Mouse (Mus musculus) ES-E14 (cell line): ENCODE results near the gene Krt18. TPM values are rescaled to one million over a fixed set of nuclear protein-coding genes. Genes with fewer than 3 reads are reported as not detected.
"Not testable (repeated sequence)": the region's sequence is repeated elsewhere in the genome, so short reads cannot be mapped to it uniquely, and the experiment has no call there.

Source experiments
- DNase-seq: peaks from one replicate; pipeline ENCODE4 v3.0.0-alpha.2; 2013; ENCODE audit warnings: low read depth, low spot score
- H3K27ac ChIP-seq: 2 replicates; pipeline ENCODE4 v1.5.1; 2012; ENCODE audit warnings: low read depth, mild to moderate bottlenecking, low read length, moderate library complexity, mixed read lengths; ENCODE audit not compliant: poor library complexity, insufficient read depth, severe bottlenecking
- H3K36me3 ChIP-seq: 2 replicates; pipeline ENCODE4 v1.6.1; 2012; ENCODE audit warnings: mild to moderate bottlenecking, low read length, moderate library complexity, mixed read lengths; ENCODE audit not compliant: control insufficient read depth, poor library complexity, insufficient read depth, severe bottlenecking
- H3K4me1 ChIP-seq, 2 experiments: fragments of 150-350 bp in 1 of 2; sonication (generic) in 1 of 2; 2 replicates each; pipeline ENCODE4 v1.6.1; 2012; ENCODE audit warnings: low read length in 2 of 2, mild to moderate bottlenecking in 1 of 2, mixed read lengths in 1 of 2; ENCODE audit not compliant: control insufficient read depth in 2 of 2, insufficient read depth in 2 of 2, poor library complexity in 1 of 2
- H3K4me3 ChIP-seq, 2 experiments: fragments of 150-350 bp in 1 of 2; sonication (generic) in 1 of 2; 2 replicates each; pipeline ENCODE4 v1.5.1; 2012; ENCODE audit warnings: low read length in 2 of 2, low read depth in 1 of 2, mild to moderate bottlenecking in 1 of 2, mixed read lengths in 1 of 2; ENCODE audit not compliant: insufficient read depth in 1 of 2, poor library complexity in 1 of 2, severe bottlenecking in 1 of 2
- H3K9ac ChIP-seq: 2 replicates; pipeline ENCODE4 v1.6.1; 2012; ENCODE audit warnings: low read depth, mild to moderate bottlenecking, low read length, mixed read lengths; ENCODE audit not compliant: poor library complexity, insufficient read depth, severe bottlenecking
- H3K9me3 ChIP-seq: fragments of 150-350 bp; sonication (generic); 2 replicates; pipeline ENCODE4 v1.6.1; 2012; ENCODE audit warnings: low read depth, mild to moderate bottlenecking, low read length; ENCODE audit not compliant: control insufficient read depth, insufficient read depth
- CHD2 ChIP-seq: IDR thresholded peaks from 2 replicates; pipeline ENCODE4 v1.6.1; 2014; ENCODE audit warnings: mild to moderate bottlenecking, low read depth, low read length, inconsistent platforms
- HCFC1 ChIP-seq: IDR thresholded peaks from 2 replicates; pipeline ENCODE4 v1.6.1; 2012; ENCODE audit warnings: low read length, inconsistent platforms, borderline replicate concordance; ENCODE audit not compliant: insufficient read depth
- MAFK ChIP-seq: IDR thresholded peaks from 2 replicates; pipeline ENCODE4 v1.6.1; 2014; ENCODE audit warnings: mild to moderate bottlenecking, low read depth, low read length, inconsistent platforms; ENCODE audit not compliant: insufficient read depth
- ZC3H11A ChIP-seq: IDR thresholded peaks from 2 replicates; pipeline ENCODE4 v1.6.1; 2012; ENCODE audit warnings: low read depth, mild to moderate bottlenecking, inconsistent platforms, low read length, borderline replicate concordance
- ZNF384 ChIP-seq: IDR thresholded peaks from 2 replicates; pipeline ENCODE4 v1.6.1; 2012; ENCODE audit warnings: low read depth, low read length, inconsistent platforms
- in situ Hi-C, 2 experiments: fragments of 600-800 bp; cut with MboI; formaldehyde crosslinking; loops; one replicate each; pipeline ENCODE4 v1.15.1; 2025; ENCODE audit warnings: low sequenced_read_pairs in 2 of 2, inconsistent platforms in 1 of 2; ENCODE audit not compliant: unreplicated experiment in 2 of 2
- total RNA-seq: library from RNA; depleted of rRNA; stranded (reverse); fragments of 300-350 nt; gene quantifications from 2 replicates; pipeline ENCODE4 v1.2.3, GENCODE M21; 2012; rRNA removed

Gene Krt18
- total RNA-seq, 1 experiment, result 382 TPM

- peak overlapping the region in 1 of 2 experiments; percentile 6; a peak in 1 of 4 replicates for H3K4me3 ChIP-seq
- H3K9ac ChIP-seq, result 0 out of 2 replicates have a peak overlapping the region, but pooled peaks have one; percentile 8
- in situ Hi-C loops, result loop anchor here in 1 of 2 experiments (25.0 kb wide), 1 partner anchor 408 kb away; no protein-coding TSS in a partner anchor
- H3K4me1 ChIP-seq, result peaks cover 0 to 6% of the 10 kb centered on the region in 2 experiments; a peak in 1 of 4 replicates
- no peak for DNase-seq
- no peaks in the 10 kb centered on the region for H3K9me3 ChIP-seq
- no peak overlapping the region for H3K27ac ChIP-seq
- TF ChIP-seq ZNF384 (no peak), ZC3H11A (no peak), MAFK (no peak), CHD2 (no peak), HCFC1 (no peak)
- H3K36me3 ChIP-seq, result peaks cover 24% of the 10 kb centered on the region
These were observed 51.2 kb downstream of the Krt18 start for GRCm38 (mm10) chr15:102079221-102079620.

GRCm38 (mm10) chr15:102079924-102080323 lies 51.9 kb downstream of the Krt18 start:
- not testable (repeated sequence) for H3K9me3 ChIP-seq, H3K4me1 ChIP-seq, H3K9ac ChIP-seq, H3K27ac ChIP-seq, DNase-seq
- in situ Hi-C loops, result loop anchor here (10.0 to 25.0 kb wide), 2 partner anchors 405 to 407 kb away; no protein-coding TSS in a partner anchor
- Histone ChIP-seq H3K4me3 (peak overlapping the region in 1 of 2 experiments; percentile 1; a peak in 1 of 4 replicates), H3K36me3 (peaks cover 30% of the 10 kb centered on the region)

GRCm38 (mm10) chr15:102080429-102080828 lies 52.4 kb downstream of the Krt18 start:
- no peak overlapping the region for H3K4me3 ChIP-seq
- H3K9ac ChIP-seq, result peak overlapping the region; percentile 44; the same call in 1 of the 2 replicates
- DNase-seq, result no peak
- TF ChIP-seq ZC3H11A (no peak), MAFK (no peak), HCFC1 (no peak), ZNF384 (no peak), CHD2 (no peak)
- no peak overlapping the region for H3K27ac ChIP-seq
- no peaks in the 10 kb centered on the region for H3K9me3 ChIP-seq
- H3K36me3 ChIP-seq, result peaks cover 30% of the 10 kb centered on the region
- H3K4me1 ChIP-seq, result peaks cover 0 to 6% of the 10 kb centered on the region in 2 experiments; a peak in 1 of 4 replicates
- in situ Hi-C loops, result loop anchor here (10.0 to 25.0 kb wide), 2 partner anchors 404 to 407 kb away; no protein-coding TSS in a partner anchor

Other genes with a start within 250 kb of the Krt18 start
- gene Krt72, start 241.7 kb upstream of the Krt18 start, total RNA-seq, result 0.11 TPM in 1 of 2 replicates, not detected in the other
- not detected in 2 replicates for gene Krt73, start 225.8 kb upstream of the Krt18 start, total RNA-seq
- not detected in 2 replicates for gene Krt2, start 210.0 kb upstream of the Krt18 start, total RNA-seq
- 0.09 TPM in 1 of 2 replicates, not detected in the other for gene Krt1, start 177.4 kb upstream of the Krt18 start, total RNA-seq
- not detected in 2 replicates for gene Krt77, start 158.5 kb upstream of the Krt18 start, total RNA-seq
- gene Krt76, start 135.3 kb upstream of the Krt18 start, total RNA-seq, result 0.09 TPM in 1 of 2 replicates, not detected in the other
- 0.13 TPM in 1 of 2 replicates, not detected in the other for gene Krt4, start 103.4 kb upstream of the Krt18 start, total RNA-seq
- gene Krt79, start 87.9 kb upstream of the Krt18 start, total RNA-seq, result 0.74 and 2.0 TPM in 2 replicates
- gene Krt78, start 73.9 kb upstream of the Krt18 start, total RNA-seq, result 0.09 TPM in 1 of 2 replicates, not detected in the other
- gene Krt8, start 23.7 kb upstream of the Krt18 start, total RNA-seq, result 346 and 451 TPM in 2 replicates
- gene Eif4b, start 45.6 kb downstream of the Krt18 start, total RNA-seq, result 361 and 417 TPM in 2 replicates
- 4.5 and 4.9 TPM in 2 replicates for gene Tns2, start 72.2 kb downstream of the Krt18 start, total RNA-seq
- gene Spryd3, start 108.1 kb downstream of the Krt18 start, total RNA-seq, result 22.7 and 34.8 TPM in 2 replicates
- gene Igfbp6, start 116.2 kb downstream of the Krt18 start, total RNA-seq, result 4.2 and 7.5 TPM in 2 replicates
- gene Soat2, start 122.3 kb downstream of the Krt18 start, total RNA-seq, result 5.3 and 9.5 TPM in 2 replicates
- gene Zfp740, start 175.1 kb downstream of the Krt18 start, total RNA-seq, result 97.3 and 98.5 TPM in 2 replicates
- gene Csad, start 176.5 kb downstream of the Krt18 start, total RNA-seq, result 47.3 and 51.9 TPM in 2 replicates
- 34.0 and 93.0 TPM in 2 replicates for gene Itgb7, start 203.8 kb downstream of the Krt18 start, total RNA-seq
- 101 and 115 TPM in 2 replicates for gene Rarg, start 229.3 kb downstream of the Krt18 start, total RNA-seq
- 0.45 and 1.0 TPM in 2 replicates for gene Gm9918, start 242.4 kb downstream of the Krt18 start, total RNA-seq